Mouse (Mus musculus) ES-E14 (cell line): ENCODE data around the gene Foxl1. TPM values are rescaled to one million over a fixed set of nuclear protein-coding genes. Genes with fewer than 3 reads are reported as not detected.
A peak's percentile ranks its signal among the peaks of the same experiment; 100 is the strongest.

Experiments used
- DNase-seq: peaks from one replicate; pipeline ENCODE4 v3.0.0-alpha.2; 2013; ENCODE audit warnings: low read depth, low spot score
- H3K27ac ChIP-seq: 2 replicates; pipeline ENCODE4 v1.5.1; 2012; ENCODE audit warnings: low read depth, mild to moderate bottlenecking, low read length, moderate library complexity, mixed read lengths; ENCODE audit not compliant: poor library complexity, insufficient read depth, severe bottlenecking
- H3K36me3 ChIP-seq: 2 replicates; pipeline ENCODE4 v1.6.1; 2012; ENCODE audit warnings: mild to moderate bottlenecking, low read length, moderate library complexity, mixed read lengths; ENCODE audit not compliant: control insufficient read depth, poor library complexity, insufficient read depth, severe bottlenecking
- H3K4me1 ChIP-seq, 2 experiments: fragments of 150-350 bp in 1 of 2; sonication (generic) in 1 of 2; 2 replicates each; pipeline ENCODE4 v1.6.1; 2012; ENCODE audit warnings: low read length in 2 of 2, mild to moderate bottlenecking in 1 of 2, mixed read lengths in 1 of 2; ENCODE audit not compliant: control insufficient read depth in 2 of 2, insufficient read depth in 2 of 2, poor library complexity in 1 of 2
- H3K4me3 ChIP-seq, 2 experiments: fragments of 150-350 bp in 1 of 2; sonication (generic) in 1 of 2; 2 replicates each; pipeline ENCODE4 v1.5.1; 2012; ENCODE audit warnings: low read length in 2 of 2, low read depth in 1 of 2, mild to moderate bottlenecking in 1 of 2, mixed read lengths in 1 of 2; ENCODE audit not compliant: insufficient read depth in 1 of 2, poor library complexity in 1 of 2, severe bottlenecking in 1 of 2
- H3K9ac ChIP-seq: 2 replicates; pipeline ENCODE4 v1.6.1; 2012; ENCODE audit warnings: low read depth, mild to moderate bottlenecking, low read length, mixed read lengths; ENCODE audit not compliant: poor library complexity, insufficient read depth, severe bottlenecking
- H3K9me3 ChIP-seq: fragments of 150-350 bp; sonication (generic); 2 replicates; pipeline ENCODE4 v1.6.1; 2012; ENCODE audit warnings: low read depth, mild to moderate bottlenecking, low read length; ENCODE audit not compliant: control insufficient read depth, insufficient read depth
- CHD2 ChIP-seq: IDR thresholded peaks from 2 replicates; pipeline ENCODE4 v1.6.1; 2014; ENCODE audit warnings: mild to moderate bottlenecking, low read depth, low read length, inconsistent platforms
- HCFC1 ChIP-seq: IDR thresholded peaks from 2 replicates; pipeline ENCODE4 v1.6.1; 2012; ENCODE audit warnings: low read length, inconsistent platforms, borderline replicate concordance; ENCODE audit not compliant: insufficient read depth
- MAFK ChIP-seq: IDR thresholded peaks from 2 replicates; pipeline ENCODE4 v1.6.1; 2014; ENCODE audit warnings: mild to moderate bottlenecking, low read depth, low read length, inconsistent platforms; ENCODE audit not compliant: insufficient read depth
- ZC3H11A ChIP-seq: IDR thresholded peaks from 2 replicates; pipeline ENCODE4 v1.6.1; 2012; ENCODE audit warnings: low read depth, mild to moderate bottlenecking, inconsistent platforms, low read length, borderline replicate concordance
- ZNF384 ChIP-seq: IDR thresholded peaks from 2 replicates; pipeline ENCODE4 v1.6.1; 2012; ENCODE audit warnings: low read depth, low read length, inconsistent platforms
- in situ Hi-C, 2 experiments: fragments of 600-800 bp; cut with MboI; formaldehyde crosslinking; loops; one replicate each; pipeline ENCODE4 v1.15.1; 2025; ENCODE audit warnings: low sequenced_read_pairs in 2 of 2, inconsistent platforms in 1 of 2; ENCODE audit not compliant: unreplicated experiment in 2 of 2
- total RNA-seq: library from RNA; depleted of rRNA; stranded (reverse); fragments of 300-350 nt; gene quantifications from 2 replicates; pipeline ENCODE4 v1.2.3, GENCODE M21; 2012

Gene Foxl1
- total RNA-seq, 1 experiment: 0.09 TPM

GRCm38 (mm10) chr8:121080361-121081090, 47.2 kb upstream of the Foxl1 start:
- Histone ChIP-seq H3K4me3 (no peak overlapping the region; a peak in 1 of 4 replicates), H3K36me3 (no peaks in the 10 kb centered on the region), H3K4me1 (peaks cover 0 to 4% of the 10 kb centered on the region in 2 experiments; a peak in 1 of 4 replicates), H3K9ac (no peak overlapping the region), H3K9me3 (no peaks in the 10 kb centered on the region), H3K27ac (no peak overlapping the region)
- no peak for TF ChIP-seq CHD2
- TF ChIP-seq ZNF384: no peak
- TF ChIP-seq ZC3H11A: no peak
- no peak for TF ChIP-seq MAFK
- no peak for TF ChIP-seq HCFC1
- in situ Hi-C loops: loop anchor here (5.0 to 10.0 kb wide), 2 partner anchors 37 to 256 kb away; partner anchors contain the start of gene Foxc2 (in 2 of the 2)
- DNase-seq: no peak

GRCm38 (mm10) chr8:121081398-121081797, 46.3 kb upstream of the Foxl1 start:
- Histone ChIP-seq H3K4me1 (peaks cover 0 to 4% of the 10 kb centered on the region in 2 experiments; a peak in 1 of 4 replicates), H3K9me3 (no peaks in the 10 kb centered on the region), H3K4me3 (no peak overlapping the region), H3K36me3 (no peaks in the 10 kb centered on the region), H3K9ac (no peak overlapping the region), H3K27ac (no peak overlapping the region)
- no peak for DNase-seq
- TF ChIP-seq CHD2 (no peak), ZNF384 (no peak), ZC3H11A (no peak), MAFK (no peak), HCFC1 (no peak)
- in situ Hi-C loops: loop anchor here (5.0 to 10.0 kb wide), 2 partner anchors 36 to 257 kb away; partner anchors contain the start of gene Foxc2 (in 2 of the 2)

GRCm38 (mm10) chr8:121082218-121083092, 45.3 kb upstream of the Foxl1 start:
- Histone ChIP-seq H3K9me3 (no peaks in the 10 kb centered on the region), H3K36me3 (no peaks in the 10 kb centered on the region), H3K27ac (no peak overlapping the region), H3K9ac (no peak overlapping the region), H3K4me1 (peaks cover 0 to 4% of the 10 kb centered on the region in 2 experiments; a peak in 1 of 4 replicates), H3K4me3 (peak overlapping the region in 1 of 2 experiments; percentile 67; a peak in 1 of 4 replicates)
- no peak for TF ChIP-seq ZNF384
- no peak for TF ChIP-seq ZC3H11A
- 0 out of 2 replicates have a peak, but pooled peaks have one; percentile 20 for TF ChIP-seq HCFC1
- in situ Hi-C loops: loop anchor here (5.0 to 10.0 kb wide), 2 partner anchors 35 to 258 kb away; partner anchors contain the start of gene Foxc2 (in 2 of the 2)
- no peak for DNase-seq

- no peak for DNase-seq
- no peak overlapping the region for H3K27ac ChIP-seq
- H3K4me1 ChIP-seq: peaks cover 0 to 4% of the 10 kb centered on the region in 2 experiments; a peak in 1 of 4 replicates
- no peak for TF ChIP-seq CHD2
- no peak for TF ChIP-seq ZC3H11A
- TF ChIP-seq MAFK: no peak
- TF ChIP-seq HCFC1: no peak
- TF ChIP-seq ZNF384: no peak
- in situ Hi-C loops: loop anchor here (5.0 to 10.0 kb wide), 2 partner anchors 34 to 259 kb away; partner anchors contain the start of gene Foxc2 (in 2 of the 2)
- H3K9ac ChIP-seq: no peak overlapping the region; the same call in 1 of the 2 replicates
- no peaks in the 10 kb centered on the region for H3K9me3 ChIP-seq
- H3K4me3 ChIP-seq: peak overlapping the region; percentile 52 to 67
- no peaks in the 10 kb centered on the region for H3K36me3 ChIP-seq
These were observed 44.4 kb upstream of the Foxl1 start for GRCm38 (mm10) chr8:121083093-121083935.
